Mouse (Mus musculus) MN1 (cell line): ENCODE measurements around the gene Emc3.

Experiments used
- DNase-seq: peaks from one replicate; pipeline ENCODE4 v3.0.0-alpha.2; 2016; ENCODE audit warnings: low spot score

Emc3 gene

GRCm38 (mm10) chr6:113530932-113531839, at the start of gene Emc3, which contains the start of gene Fancd2:
Emc3 (minus strand) TSS chr6:113531652.
Fancd2 (plus strand) TSS chr6:113531682.
- DNase-seq = peak; percentile 89

GRCm38 (mm10) chr6:113579306-113579705, 47.9 kb upstream of the Emc3 start:
- DNase-seq = no peak

GRCm38 (mm10) chr6:113576044-113576443, 44.6 kb upstream of the Emc3 start:
- no peak for DNase-seq

GRCm38 (mm10) chr6:113564557-113564956, 33.1 kb upstream of the Emc3 start:
- DNase-seq = peak; percentile 6

GRCm38 (mm10) chr6:113559736-113560135, 28.3 kb upstream of the Emc3 start:
- no peak for DNase-seq

- DNase-seq = no peak
These were observed 12.5 kb upstream of the Emc3 start for GRCm38 (mm10) chr6:113543906-113544481.

GRCm38 (mm10) chr6:113541610-113542009, 10.2 kb upstream of the Emc3 start:
- DNase-seq = no peak

- no peak for DNase-seq
These were observed 3.4 kb upstream of the Emc3 start for GRCm38 (mm10) chr6:113534886-113535285.

GRCm38 (mm10) chr6:113531840-113532404, 470 bp upstream of the Emc3 start:
- DNase-seq = peak; percentile 6

- DNase-seq = no peak
These were observed 8.0 kb downstream of the Emc3 start for GRCm38 (mm10) chr6:113523420-113523819.

DNA sequence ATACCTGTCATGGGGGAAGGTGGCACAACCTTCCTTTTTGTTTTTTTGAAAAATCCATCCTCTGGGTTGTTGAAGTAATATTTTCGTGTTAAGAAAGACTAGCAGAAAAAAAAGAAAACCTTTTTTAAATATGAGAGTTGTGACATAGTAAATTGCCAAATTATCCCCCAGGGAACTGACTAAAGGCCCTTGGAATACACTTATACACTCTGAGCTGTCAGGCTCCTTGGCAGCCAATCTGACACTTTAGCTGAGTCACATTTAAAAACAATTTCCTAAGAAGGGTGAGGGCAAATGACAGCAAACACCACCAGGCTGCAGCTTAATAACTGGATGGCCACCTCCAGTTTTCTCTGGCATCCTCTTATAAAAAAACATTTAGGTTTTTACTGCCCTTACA, 9.1 kb downstream of the Emc3 start:
- no peak for DNase-seq

DNA sequence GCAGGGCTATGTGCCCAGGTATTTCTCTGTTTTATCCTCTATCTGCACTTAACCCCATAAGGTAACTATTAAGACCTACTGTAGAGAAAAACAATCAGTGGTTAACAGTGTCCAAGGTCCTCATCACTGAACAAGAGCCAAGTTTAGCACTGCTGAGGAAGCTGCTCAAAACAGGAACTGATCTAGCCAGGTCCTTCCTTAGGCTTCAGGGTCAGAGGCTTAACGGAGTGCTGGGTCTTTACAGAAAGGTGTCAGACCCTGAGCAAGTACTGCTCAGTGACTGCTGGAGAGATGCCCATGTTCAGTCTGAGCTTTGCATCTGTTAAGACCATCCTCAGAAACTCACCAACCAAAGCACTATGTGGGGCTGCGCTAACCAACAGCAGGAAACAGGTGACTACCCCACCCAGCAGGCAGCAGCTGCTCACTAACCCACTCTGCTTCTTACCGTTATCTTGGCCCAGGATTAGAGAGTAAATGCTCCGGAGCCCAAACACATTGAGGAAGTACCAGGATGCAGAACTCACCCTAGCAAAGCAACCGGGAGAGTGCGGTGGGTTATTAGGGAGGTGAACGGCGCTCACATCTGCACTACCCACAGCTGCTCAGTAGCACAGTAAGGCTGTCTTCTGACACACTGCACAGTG, 13.9 kb downstream of the Emc3 start:
- no peak for DNase-seq

GRCm38 (mm10) chr6:113514600-113514999, 16.9 kb downstream of the Emc3 start:
- no peak for DNase-seq

DNA sequence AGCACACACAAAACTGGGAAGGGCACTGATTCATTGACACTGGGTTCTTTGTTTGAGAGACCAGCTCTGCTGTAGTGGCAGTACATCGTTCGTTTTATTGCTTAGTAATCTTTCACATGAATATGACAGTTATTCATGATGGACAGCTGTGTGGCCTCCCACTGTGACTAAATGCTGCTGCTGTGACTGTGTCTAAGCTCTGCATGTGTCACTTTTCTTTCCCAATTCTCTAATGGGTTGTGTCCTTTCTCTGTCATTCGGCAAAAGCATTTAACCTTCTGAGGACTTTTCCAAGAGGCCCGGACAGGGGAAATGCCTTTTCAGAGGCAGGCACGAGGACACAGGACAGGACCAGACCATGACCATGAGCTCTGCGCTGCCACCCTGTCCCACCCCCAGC, 17.5 kb downstream of the Emc3 start:
- no peak for DNase-seq

DNA sequence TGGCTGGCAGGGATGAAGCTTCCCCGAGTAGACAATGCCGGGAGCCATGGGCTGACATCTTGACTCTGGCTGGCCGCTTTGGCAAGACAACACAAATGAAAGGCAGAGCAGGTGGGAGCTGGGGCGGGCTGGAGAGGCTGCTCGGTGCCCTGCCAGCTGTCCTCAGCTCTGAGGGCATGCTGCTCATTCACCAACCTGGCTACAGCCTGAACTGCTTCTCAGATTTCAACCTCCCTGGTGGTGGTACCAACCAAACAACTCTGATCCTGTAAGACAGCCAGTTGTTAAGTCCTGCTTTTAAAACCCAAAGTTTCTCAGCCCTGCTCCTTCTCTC, 22.5 kb downstream of the Emc3 start:
- DNase-seq = no peak

GRCm38 (mm10) chr6:113508272-113508946, 23.0 kb downstream of the Emc3 start:
- DNase-seq = peak; percentile 49

GRCm38 (mm10) chr6:113507130-113507529, 24.3 kb downstream of the Emc3 start:
- DNase-seq = no peak

DNA sequence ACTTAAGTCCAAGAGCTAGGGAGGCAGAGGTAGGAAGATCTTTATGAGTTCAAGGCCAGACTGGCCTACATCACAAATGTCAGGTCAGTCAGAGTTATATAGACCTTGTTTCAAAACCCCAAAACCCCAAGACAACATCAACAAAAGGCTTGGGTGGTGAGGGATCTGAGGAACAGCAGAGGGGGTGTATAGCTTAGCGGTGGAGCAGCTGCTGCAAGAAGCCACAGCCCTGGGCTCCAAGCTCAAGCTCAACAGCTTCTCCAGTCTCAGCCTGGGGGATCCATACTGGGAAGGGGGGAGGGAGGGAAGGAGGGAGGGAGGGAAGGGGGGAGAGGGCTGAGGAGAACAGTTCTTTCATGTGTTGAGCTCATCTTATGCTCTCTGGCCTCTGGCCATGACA, 25.8 kb downstream of the Emc3 start:
- no peak for DNase-seq

DNA sequence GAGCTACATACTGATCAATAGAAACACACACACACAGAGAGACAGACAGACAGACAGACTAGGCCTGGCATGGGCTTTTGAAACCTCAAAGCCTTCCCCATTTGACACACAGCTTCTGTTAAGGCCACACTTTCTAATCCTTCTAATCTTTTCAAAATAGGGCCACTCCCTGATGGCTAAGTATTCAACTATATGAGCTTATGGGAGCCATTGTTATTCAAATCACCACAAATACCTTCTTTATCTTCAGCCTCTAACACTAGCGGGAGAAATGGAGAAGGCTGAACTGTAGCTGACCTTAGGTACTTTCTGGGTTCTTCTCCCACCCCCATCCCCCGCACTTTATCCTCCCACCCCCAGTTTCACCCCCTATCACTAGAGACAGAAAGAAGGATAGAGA, 28.7 kb downstream of the Emc3 start:
- no peak for DNase-seq

- peak; percentile 67 for DNase-seq
These were observed 29.9 kb downstream of the Emc3 start, which contains the start of gene Prrt3 for GRCm38 (mm10) chr6:113501388-113502084. Prrt3 (minus strand) TSS chr6:113501931.

DNA sequence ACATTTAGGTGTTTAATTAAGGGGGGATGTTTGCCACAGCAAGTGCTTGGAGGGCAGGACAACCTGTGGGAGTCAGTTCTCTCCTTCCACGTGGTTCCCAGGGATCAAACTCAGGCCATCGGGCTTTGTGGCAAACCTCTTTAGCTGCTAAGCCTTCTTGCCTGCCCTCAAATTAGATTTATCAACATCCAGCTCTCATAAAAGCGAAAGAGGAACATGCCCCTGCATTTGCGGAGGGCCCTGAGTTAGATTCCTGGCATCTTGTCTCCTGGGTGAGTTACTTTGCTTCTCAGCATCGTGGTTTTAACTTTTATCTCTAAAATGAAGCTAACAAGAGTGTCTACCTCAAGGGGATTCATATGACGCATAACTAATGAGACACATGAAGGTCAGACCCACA, 32.1 kb downstream of the Emc3 start:
- no peak for DNase-seq
